In genomic region chr2:31974809-31975371, GRCm38 (mm10) we compare ENCODE assay signal across 8 mouse cellular contexts. TPM values are rescaled to one million over a fixed set of nuclear protein-coding genes. Genes with fewer than 3 reads are reported as not detected.
DNase-seq lines count a peak whose midpoint lies in the region; ATAC-seq lines count a peak whose summit lies in the region.

No protein-coding gene starts in this region.

- no peaks in the 10 kb centered on the region for H3K9me3 ChIP-seq in lung, embryonic 16.5 days (ENCODE audit: control insufficient read depth, low read length)
- no peaks in the 10 kb centered on the region for H3K9me3 ChIP-seq in embryonic facial prominence, embryonic 10.5 days
- H3K9me3 ChIP-seq in intestine, embryonic 16.5 days (ENCODE audit: control insufficient read depth, low read length) = no peaks in the 10 kb centered on the region
- H3K9me3 ChIP-seq in neural tube, embryonic 15.5 days (replicated peaks) = no peaks in the 10 kb centered on the region

- no peak for DNase-seq in lung, postnatal 25 days (ENCODE audit: low spot score)
- DNase-seq in embryonic facial prominence, embryonic 10.5 days (ENCODE audit: low spot score) = no peak
- no peak for DNase-seq in thymus, postnatal 0 days (ENCODE audit: low spot score)
- no peak for DNase-seq in spleen, adult 18-20 months
- no peak for DNase-seq in gastrocnemius, postnatal 14 days

- peak overlapping the region; percentile 72 for H3K4me3 ChIP-seq in lung, embryonic 16.5 days (ENCODE audit: low read length)
- peak overlapping the region; percentile 86 for H3K4me3 ChIP-seq in embryonic facial prominence, embryonic 10.5 days
- H3K4me3 ChIP-seq in intestine, embryonic 16.5 days (ENCODE audit: low read length) = peak overlapping the region; percentile 74
- H3K4me3 ChIP-seq in neural tube, embryonic 15.5 days (replicated peaks) = peak overlapping the region; percentile 80

- WGBS in lung, embryonic 16.5 days = 8% methylated on average over 13 of the region's 13 CpGs
- 11% methylated on average over 13 of the region's 13 CpGs for WGBS in embryonic facial prominence, embryonic 10.5 days
- 9% methylated on average over 13 of the region's 13 CpGs for WGBS in intestine, embryonic 16.5 days
- WGBS in neural tube, embryonic 15.5 days = 11% methylated on average over 13 of the region's 13 CpGs

- H3K4me2 ChIP-seq in lung, embryonic 16.5 days (ENCODE audit: low read depth, low read length) = peak overlapping the region; percentile 85
- peak overlapping the region; percentile 86 for H3K4me2 ChIP-seq in intestine, embryonic 16.5 days (ENCODE audit: low read depth, low read length)
- H3K4me2 ChIP-seq in neural tube, embryonic 15.5 days = peak overlapping the region; percentile 82

- H3K27me3 ChIP-seq in lung, embryonic 16.5 days (ENCODE audit: control insufficient read depth, insufficient read depth, low read depth, low read length) = no peaks in the 10 kb centered on the region
- H3K27me3 ChIP-seq in embryonic facial prominence, embryonic 10.5 days (replicated peaks; ENCODE audit: low read depth, poor library complexity, severe bottlenecking) = no peaks in the 10 kb centered on the region
- no peaks in the 10 kb centered on the region for H3K27me3 ChIP-seq in intestine, embryonic 16.5 days (replicated peaks; ENCODE audit: control insufficient read depth, insufficient read depth, low read length)
- H3K27me3 ChIP-seq in neural tube, embryonic 15.5 days (replicated peaks) = no peaks in the 10 kb centered on the region

- H3K36me3 ChIP-seq in lung, embryonic 16.5 days (ENCODE audit: control insufficient read depth, insufficient read depth, low read length) = peaks cover 25% of the 10 kb centered on the region
- peaks cover 70% of the 10 kb centered on the region for H3K36me3 ChIP-seq in embryonic facial prominence, embryonic 10.5 days (replicated peaks)
- peaks cover 9% of the 10 kb centered on the region for H3K36me3 ChIP-seq in intestine, embryonic 16.5 days (ENCODE audit: control insufficient read depth, insufficient read depth, low read length)
- peaks cover 35% of the 10 kb centered on the region for H3K36me3 ChIP-seq in neural tube, embryonic 15.5 days

- intact Hi-C loops in gastrocnemius, postnatal 14 days (cut with DNase I; ENCODE audit: low total_unique reads) = no loop called here

- H3K4me1 ChIP-seq in lung, embryonic 16.5 days (replicated peaks; ENCODE audit: control insufficient read depth, insufficient read depth, low read length) = peaks cover 13% of the 10 kb centered on the region
- H3K4me1 ChIP-seq in embryonic facial prominence, embryonic 10.5 days = peaks cover 16% of the 10 kb centered on the region
- H3K4me1 ChIP-seq in intestine, embryonic 16.5 days (ENCODE audit: control insufficient read depth, insufficient read depth, low read length) = peaks cover 6% of the 10 kb centered on the region; the same call in 1 of the 2 replicates
- H3K4me1 ChIP-seq in neural tube, embryonic 15.5 days = peaks cover 16% of the 10 kb centered on the region

- ATAC-seq in lung, embryonic 16.5 days (ENCODE audit: low read depth) = no peak
- 0 out of 2 replicates have a peak, but pooled peaks have one; percentile 4 for ATAC-seq in intestine, embryonic 16.5 days
- no peak for ATAC-seq in neural tube, embryonic 15.5 days (ENCODE audit: low FRiP score)

- peak overlapping the region; percentile 94 for H3K9ac ChIP-seq in lung, embryonic 16.5 days (ENCODE audit: low read length)
- peak overlapping the region; percentile 95 for H3K9ac ChIP-seq in intestine, embryonic 16.5 days (ENCODE audit: low read depth, low read length)
- H3K9ac ChIP-seq in neural tube, embryonic 15.5 days (replicated peaks) = peak overlapping the region; percentile 87

- H3K27ac ChIP-seq in lung, embryonic 16.5 days (ENCODE audit: low read length) = no peak overlapping the region
- peak overlapping the region; percentile 91 for H3K27ac ChIP-seq in embryonic facial prominence, embryonic 10.5 days (replicated peaks)
- H3K27ac ChIP-seq in intestine, embryonic 16.5 days (ENCODE audit: low read length) = peak overlapping the region; percentile 55; the same call in 1 of the 2 replicates
- peak overlapping the region; percentile 78 for H3K27ac ChIP-seq in neural tube, embryonic 15.5 days (replicated peaks)

RNA-seq across cellular contexts. Expression of gene Nup214, which starts 0.7 kb away (rescaled TPM):
- polyA plus RNA-seq in lung, embryonic 16.5 days (2015; fragmentation: Nextera tagmentation; extraction: Ambion mirVana) = 86.6 and 92.3 TPM in 2 replicates
- polyA plus RNA-seq in embryonic facial prominence, embryonic 10.5 days (2016; fragmentation: Nextera tagmentation; extraction: Ambion mirVana) = 120 and 121 TPM in 2 replicates
- polyA plus RNA-seq in intestine, embryonic 16.5 days (2015; fragmentation: Nextera tagmentation; extraction: Ambion mirVana) = 61.4 and 71.9 TPM in 2 replicates
- polyA plus RNA-seq in neural tube, embryonic 15.5 days (2015; fragmentation: Nextera tagmentation; extraction: Ambion mirVana) = 62.0 and 66.0 TPM in 2 replicates
- 115 and 138 TPM in 2 replicates for polyA plus RNA-seq in thymus, postnatal 0 days (2015; fragmentation: Nextera tagmentation; extraction: Ambion mirVana)
- total RNA-seq in gastrocnemius, postnatal 14 days (2021) = 10 to 100 TPM; 20.0 to 20.6 TPM

RNA-seq across cellular contexts. Expression of gene Aif1l, which starts 25.0 kb away (rescaled TPM):
- polyA plus RNA-seq in lung, embryonic 16.5 days (2015; fragmentation: Nextera tagmentation; extraction: Ambion mirVana) = 34.1 and 34.7 TPM in 2 replicates
- polyA plus RNA-seq in embryonic facial prominence, embryonic 10.5 days (2016; fragmentation: Nextera tagmentation; extraction: Ambion mirVana) = 89.0 and 93.2 TPM in 2 replicates
- polyA plus RNA-seq in intestine, embryonic 16.5 days (2015; fragmentation: Nextera tagmentation; extraction: Ambion mirVana) = 9.9 and 10.9 TPM in 2 replicates
- polyA plus RNA-seq in neural tube, embryonic 15.5 days (2015; fragmentation: Nextera tagmentation; extraction: Ambion mirVana) = 16.9 and 19.5 TPM in 2 replicates
- 5.0 and 6.0 TPM in 2 replicates for polyA plus RNA-seq in thymus, postnatal 0 days (2015; fragmentation: Nextera tagmentation; extraction: Ambion mirVana)
- 10 to 100 TPM; 16.0 to 18.2 TPM for total RNA-seq in gastrocnemius, postnatal 14 days (2021)
